23 mouse cellular contexts compared by ENCODE assay signal in the genomic region with DNA sequence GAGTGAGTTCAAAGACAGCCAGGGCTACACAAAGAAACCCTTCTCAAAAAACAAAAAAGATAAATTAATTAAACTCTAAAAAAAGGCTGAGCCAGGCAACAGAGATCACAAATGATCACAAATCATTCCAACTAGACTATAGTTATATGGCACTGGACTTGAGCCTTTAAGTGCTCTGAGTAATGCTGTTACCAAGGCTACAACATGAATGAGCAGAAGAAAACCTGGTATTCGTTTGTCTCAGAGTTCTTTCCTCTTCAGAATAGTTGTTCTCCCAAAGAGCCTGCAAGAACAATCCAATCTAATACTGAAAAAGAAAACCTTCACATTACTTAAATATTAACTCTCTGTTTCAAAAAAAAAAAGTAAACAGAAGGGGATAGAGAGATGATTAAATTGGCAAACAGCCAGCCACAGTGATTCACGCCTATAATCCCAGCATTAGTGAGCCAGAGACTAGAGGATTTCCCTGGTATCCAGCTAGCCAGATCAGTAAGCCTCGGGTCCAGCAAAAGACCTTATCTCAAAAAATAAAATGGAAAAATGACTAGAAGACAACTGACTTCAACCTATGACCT. TPM values are rescaled to one million over a fixed set of nuclear protein-coding genes. Genes with fewer than 3 reads are reported as not detected.
DNase-seq lines count a peak whose midpoint lies in the region; ATAC-seq and TF ChIP-seq lines count a peak whose summit lies in the region.
"Had no signal": no experiment of that assay in that cellular context is flagged by ENCODE, and none has a peak within 500 bp of the region (broad histone marks: within the 10 kb centered on the region; RNA-seq: fewer than 3 reads in every experiment).

No protein-coding gene starts in this region.

- peak overlapping the region; percentile 48; the same call in 1 of the 2 replicates for H3K27ac ChIP-seq in midbrain, embryonic 13.5 days
- no peak overlapping the region for H3K27ac ChIP-seq in midbrain, embryonic 10.5 days (replicated peaks)
- H3K27ac ChIP-seq in midbrain, embryonic 15.5 days, result 0 out of 2 replicates have a peak overlapping the region, but pooled peaks have one; percentile 34
- 0 out of 2 replicates have a peak overlapping the region, but pooled peaks have one; percentile 61 for H3K27ac ChIP-seq in small intestine, adult 2 months (ENCODE audit: insufficient read depth, low read depth, low read length)
- H3K27ac ChIP-seq: embryonic facial prominence, embryonic 13.5 days; heart, embryonic 10.5 days; hindbrain, embryonic 10.5 days; hindbrain, postnatal 0 days; left cerebral cortex, adult 2 months; liver, embryonic 12.5 days; lung, embryonic 15.5 days; macrophage; stomach, embryonic 15.5 days had no signal

- H3K9ac ChIP-seq in midbrain, embryonic 13.5 days (replicated peaks), result no peak overlapping the region
- H3K9ac ChIP-seq in midbrain, embryonic 15.5 days, result no peak overlapping the region
- H3K9ac ChIP-seq: embryonic facial prominence, embryonic 13.5 days; forebrain, postnatal 0 days; liver, embryonic 12.5 days; lung, embryonic 15.5 days; stomach, embryonic 15.5 days had no signal

- TF ChIP-seq POLR2A in brain, embryonic 14.5 days (IDR thresholded peaks at IDR 0.05; ENCODE audit: borderline replicate concordance, extremely low read depth, insufficient read depth, insufficient read length, poor library complexity, severe bottlenecking), result no peak
- TF ChIP-seq POLR2A in small intestine, adult 2 months (IDR thresholded peaks at IDR 0.05; ENCODE audit: low read depth, low read length), result no peak

- no peak for DNase-seq in midbrain, embryonic 10.5 days (ENCODE audit: low spot score)
- peak; percentile 51 for DNase-seq in brain, embryonic 14.5 days (ENCODE audit: low read depth)
- DNase-seq in cerebellum, postnatal 14 days, result no peak
- no peak for DNase-seq in heart, adult 9 months (ENCODE audit: low spot score in 2 of 2)
- DNase-seq: cerebellum, adult 11 months; cerebellum, postnatal 10 days; forebrain, postnatal 0 days; kidney, adult 9 months; kidney, postnatal 36 days; right cerebral cortex, postnatal 14 days; thymus, adult 2 months had no signal

- peaks cover 84% of the 10 kb centered on the region for H3K36me3 ChIP-seq in midbrain, embryonic 13.5 days
- H3K36me3 ChIP-seq in midbrain, embryonic 10.5 days, result peaks cover 93% of the 10 kb centered on the region
- peaks cover 24% of the 10 kb centered on the region; the same call in 1 of the 2 replicates for H3K36me3 ChIP-seq in midbrain, embryonic 15.5 days (replicated peaks)
- peaks cover 65% of the 10 kb centered on the region for H3K36me3 ChIP-seq in small intestine, adult 2 months (ENCODE audit: control insufficient read depth, insufficient read depth, low read length)

- H3K4me1 ChIP-seq in midbrain, embryonic 13.5 days (replicated peaks), result 0 out of 2 replicates have a peak, but pooled peaks cover 5% of the 10 kb centered on the region
- peaks cover 10% of the 10 kb centered on the region; the same call in 1 of the 2 replicates for H3K4me1 ChIP-seq in midbrain, embryonic 10.5 days
- no peaks in the 10 kb centered on the region for H3K4me1 ChIP-seq in midbrain, embryonic 15.5 days
- H3K4me1 ChIP-seq in small intestine, adult 2 months (ENCODE audit: control insufficient read depth, insufficient read depth, insufficient read length, low read length), result 0 out of 2 replicates have a peak, but pooled peaks cover 2% of the 10 kb centered on the region
- H3K4me1 ChIP-seq: embryonic facial prominence, embryonic 13.5 days; heart, embryonic 10.5 days; lung, embryonic 15.5 days; stomach, embryonic 15.5 days had no signal

- H3K4me2 ChIP-seq in midbrain, embryonic 13.5 days (replicated peaks), result no peak overlapping the region
- no peak overlapping the region for H3K4me2 ChIP-seq in midbrain, embryonic 15.5 days
- H3K4me2 ChIP-seq: embryonic facial prominence, embryonic 13.5 days; liver, embryonic 12.5 days; lung, embryonic 15.5 days; stomach, embryonic 15.5 days had no signal

- H3K9me3 ChIP-seq in midbrain, embryonic 13.5 days, result no peaks in the 10 kb centered on the region
- no peaks in the 10 kb centered on the region for H3K9me3 ChIP-seq in midbrain, embryonic 10.5 days (replicated peaks)
- no peaks in the 10 kb centered on the region for H3K9me3 ChIP-seq in midbrain, embryonic 15.5 days
- H3K9me3 ChIP-seq: embryonic facial prominence, embryonic 13.5 days; heart, embryonic 10.5 days; hindbrain, embryonic 10.5 days; liver, embryonic 12.5 days; lung, embryonic 15.5 days; stomach, embryonic 15.5 days had no signal

- H3K27me3 ChIP-seq in midbrain, embryonic 13.5 days, result no peaks in the 10 kb centered on the region
- H3K27me3 ChIP-seq in midbrain, embryonic 10.5 days (ENCODE audit: low read depth, poor library complexity, severe bottlenecking), result no peaks in the 10 kb centered on the region
- H3K27me3 ChIP-seq in midbrain, embryonic 15.5 days (replicated peaks), result no peaks in the 10 kb centered on the region
- H3K27me3 ChIP-seq in small intestine, adult 2 months (ENCODE audit: control insufficient read depth, insufficient read depth, low read length), result no peaks in the 10 kb centered on the region
- H3K27me3 ChIP-seq: embryonic facial prominence, embryonic 13.5 days; liver, embryonic 12.5 days; lung, embryonic 15.5 days; stomach, embryonic 15.5 days had no signal

- no peak for ATAC-seq in midbrain, embryonic 13.5 days
- no peak for ATAC-seq in midbrain, embryonic 15.5 days (replicated peaks)
- ATAC-seq: forebrain, postnatal 0 days; hindbrain, postnatal 0 days; liver, embryonic 12.5 days had no signal

- H3K4me3 ChIP-seq in midbrain, embryonic 13.5 days (replicated peaks), result no peak overlapping the region
- no peak overlapping the region for H3K4me3 ChIP-seq in midbrain, embryonic 10.5 days
- H3K4me3 ChIP-seq in midbrain, embryonic 15.5 days, result no peak overlapping the region
- H3K4me3 ChIP-seq in small intestine, adult 2 months (ENCODE audit: low read depth, low read length), result no peak overlapping the region
- H3K4me3 ChIP-seq: embryonic facial prominence, embryonic 13.5 days; heart, embryonic 10.5 days; hindbrain, embryonic 10.5 days; left cerebral cortex, adult 2 months; liver, embryonic 12.5 days; lung, embryonic 15.5 days; stomach, embryonic 15.5 days had no signal

- WGBS in midbrain, embryonic 13.5 days, result 33% methylated on average over 3 of the region's 3 CpGs
- 64% methylated on average over 3 of the region's 3 CpGs for WGBS in midbrain, embryonic 10.5 days
- WGBS in midbrain, embryonic 15.5 days, result 32% methylated on average over 3 of the region's 3 CpGs
- WGBS in small intestine, adult 2 months, result 25% methylated on average over 3 of the region's 3 CpGs

- no peak for TF ChIP-seq CTCF in brain, embryonic 14.5 days (IDR thresholded peaks at IDR 0.05; ENCODE audit: borderline replicate concordance, extremely low read depth, insufficient read depth, insufficient read length)
- no peak for TF ChIP-seq CTCF in small intestine, adult 2 months (IDR thresholded peaks at IDR 0.05; ENCODE audit: extremely low read depth, insufficient read length, insufficient replicate concordance, low read depth, low read length)

RNA-seq across cellular contexts. Expression of gene Fam114a2, which starts 21.9 kb away (rescaled TPM):
- polyA plus RNA-seq in midbrain, embryonic 13.5 days (2015; fragmentation: Nextera tagmentation; extraction: Ambion mirVana), result 93.2 TPM in 2 replicates
- 71.8 and 81.6 TPM in 2 replicates for polyA plus RNA-seq in midbrain, embryonic 10.5 days (2016; fragmentation: Nextera tagmentation; extraction: Ambion mirVana)
- polyA plus RNA-seq in brain, embryonic 14.5 days (2012; rRNA removed), result 62.8 and 82.5 TPM in 2 replicates
- polyA plus RNA-seq in midbrain, embryonic 15.5 days (2015; fragmentation: Nextera tagmentation; extraction: Ambion mirVana), result 93.0 and 94.3 TPM in 2 replicates
- polyA plus RNA-seq in small intestine, adult 2 months (2012; rRNA removed), result 14.8 and 31.3 TPM in 2 replicates

RNA-seq across cellular contexts. Expression of gene Mfap3, which starts 21.9 kb away (rescaled TPM):
- 60.4 and 63.4 TPM in 2 replicates for polyA plus RNA-seq in midbrain, embryonic 13.5 days (2015; fragmentation: Nextera tagmentation; extraction: Ambion mirVana)
- 57.8 and 57.9 TPM in 2 replicates for polyA plus RNA-seq in midbrain, embryonic 10.5 days (2016; fragmentation: Nextera tagmentation; extraction: Ambion mirVana)
- polyA plus RNA-seq in brain, embryonic 14.5 days (2012; rRNA removed), result 36.6 and 39.3 TPM in 2 replicates
- polyA plus RNA-seq in midbrain, embryonic 15.5 days (2015; fragmentation: Nextera tagmentation; extraction: Ambion mirVana), result 57.5 and 64.8 TPM in 2 replicates
- 3.5 and 6.9 TPM in 2 replicates for polyA plus RNA-seq in small intestine, adult 2 months (2012; rRNA removed)
